Mouse (Mus musculus) right cerebral cortex, postnatal 25 days (tissue): ENCODE measurements around the gene Gm6763.
"Not testable (repeated sequence)": the region's sequence is repeated elsewhere in the genome, so short reads cannot be mapped to it uniquely, and the experiment has no call there.

Source experiments
- DNase-seq: peaks from one replicate; pipeline ENCODE4 v3.0.0; 2022

Gm6763 gene

DNA sequence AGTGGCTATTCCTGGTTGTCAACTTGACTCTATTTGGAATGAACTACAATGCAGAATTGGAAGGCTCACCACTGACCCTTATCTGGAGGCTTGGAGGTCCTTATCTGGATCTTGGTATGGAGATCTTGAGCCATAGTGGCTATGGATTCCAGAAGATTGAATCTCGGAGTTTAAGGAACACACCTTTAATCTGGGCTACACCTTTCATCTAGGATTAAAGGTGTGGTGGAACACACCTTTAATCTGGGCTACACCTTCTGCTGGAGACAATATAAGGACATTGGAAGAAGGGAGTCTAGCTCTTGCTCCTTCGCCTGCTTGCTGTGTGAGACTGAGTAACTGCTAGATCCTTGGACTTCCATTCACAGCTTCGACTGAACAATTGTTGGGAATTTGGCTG lies at the start of gene Gm6763:
Gm6763 (plus strand) TSS at position 301 of the 400 bp plus-strand sequence.
- not testable (repeated sequence) for DNase-seq

DNA sequence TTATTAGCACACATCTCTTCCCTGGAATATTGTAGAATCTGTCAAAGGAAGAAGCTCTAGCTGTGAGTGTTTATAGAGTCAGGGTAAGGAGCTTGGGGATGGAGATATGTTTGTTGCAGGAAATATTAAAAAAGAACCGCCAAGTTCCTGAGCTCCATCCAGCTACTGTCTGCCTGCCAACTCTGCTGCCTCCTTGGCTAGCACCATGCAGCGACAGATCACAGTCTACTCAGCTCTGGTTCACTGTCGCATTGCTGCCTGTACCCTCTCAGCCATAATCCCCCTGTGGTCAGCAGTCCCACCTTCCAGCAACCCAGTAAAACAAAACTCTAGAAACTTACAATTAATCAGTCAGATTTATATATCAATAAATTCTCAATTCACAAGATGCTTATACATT lies 41.3 kb upstream of the Gm6763 start:
- DNase-seq, result no peak

DNA sequence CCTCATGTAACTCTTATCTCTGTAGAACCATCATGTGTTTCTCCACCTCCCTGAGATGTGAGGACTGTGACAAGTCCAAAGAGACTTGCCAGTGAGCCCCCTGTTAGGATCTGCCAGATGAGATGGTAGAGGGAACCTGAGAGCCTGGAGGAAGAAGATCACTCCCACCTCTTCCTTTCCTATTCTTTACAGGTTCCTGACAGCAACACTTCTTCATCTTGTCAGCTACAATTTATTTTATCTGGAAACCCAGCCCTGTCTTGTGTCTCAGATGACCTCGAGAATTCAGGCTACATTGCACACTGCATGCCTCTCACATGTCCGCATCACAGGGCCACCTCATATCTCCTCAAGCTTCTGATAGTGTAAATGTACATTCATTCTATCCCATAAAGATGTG lies 33.0 kb upstream of the Gm6763 start:
- no peak for DNase-seq

DNA sequence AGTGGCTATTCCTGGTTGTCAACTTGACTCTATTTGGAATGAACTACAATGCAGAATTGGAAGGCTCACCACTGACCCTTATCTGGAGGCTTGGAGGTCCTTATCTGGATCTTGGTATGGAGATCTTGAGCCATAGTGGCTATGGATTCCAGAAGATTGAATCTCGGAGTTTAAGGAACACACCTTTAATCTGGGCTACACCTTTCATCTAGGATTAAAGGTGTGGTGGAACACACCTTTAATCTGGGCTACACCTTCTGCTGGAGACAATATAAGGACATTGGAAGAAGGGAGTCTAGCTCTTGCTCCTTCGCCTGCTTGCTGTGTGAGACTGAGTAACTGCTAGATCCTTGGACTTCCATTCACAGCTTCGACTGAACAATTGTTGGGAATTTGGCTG lies 8.6 kb upstream of the Gm6763 start, which contains the start of gene Gm21293:
Gm21293 (plus strand) TSS at position 301 of the 400 bp plus-strand sequence.
- DNase-seq, result not testable (repeated sequence)

DNA sequence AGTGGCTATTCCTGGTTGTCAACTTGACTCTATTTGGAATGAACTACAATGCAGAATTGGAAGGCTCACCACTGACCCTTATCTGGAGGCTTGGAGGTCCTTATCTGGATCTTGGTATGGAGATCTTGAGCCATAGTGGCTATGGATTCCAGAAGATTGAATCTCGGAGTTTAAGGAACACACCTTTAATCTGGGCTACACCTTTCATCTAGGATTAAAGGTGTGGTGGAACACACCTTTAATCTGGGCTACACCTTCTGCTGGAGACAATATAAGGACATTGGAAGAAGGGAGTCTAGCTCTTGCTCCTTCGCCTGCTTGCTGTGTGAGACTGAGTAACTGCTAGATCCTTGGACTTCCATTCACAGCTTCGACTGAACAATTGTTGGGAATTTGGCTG lies 8.4 kb downstream of the Gm6763 start, which contains the start of gene Gm8764:
Gm8764 (plus strand) TSS at position 301 of the 400 bp plus-strand sequence.
- not testable (repeated sequence) for DNase-seq

DNA sequence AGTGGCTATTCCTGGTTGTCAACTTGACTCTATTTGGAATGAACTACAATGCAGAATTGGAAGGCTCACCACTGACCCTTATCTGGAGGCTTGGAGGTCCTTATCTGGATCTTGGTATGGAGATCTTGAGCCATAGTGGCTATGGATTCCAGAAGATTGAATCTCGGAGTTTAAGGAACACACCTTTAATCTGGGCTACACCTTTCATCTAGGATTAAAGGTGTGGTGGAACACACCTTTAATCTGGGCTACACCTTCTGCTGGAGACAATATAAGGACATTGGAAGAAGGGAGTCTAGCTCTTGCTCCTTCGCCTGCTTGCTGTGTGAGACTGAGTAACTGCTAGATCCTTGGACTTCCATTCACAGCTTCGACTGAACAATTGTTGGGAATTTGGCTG lies 16.9 kb downstream of the Gm6763 start, which contains the start of gene Gm21304:
Gm21304 (plus strand) TSS at position 301 of the 400 bp plus-strand sequence.
- not testable (repeated sequence) for DNase-seq

DNA sequence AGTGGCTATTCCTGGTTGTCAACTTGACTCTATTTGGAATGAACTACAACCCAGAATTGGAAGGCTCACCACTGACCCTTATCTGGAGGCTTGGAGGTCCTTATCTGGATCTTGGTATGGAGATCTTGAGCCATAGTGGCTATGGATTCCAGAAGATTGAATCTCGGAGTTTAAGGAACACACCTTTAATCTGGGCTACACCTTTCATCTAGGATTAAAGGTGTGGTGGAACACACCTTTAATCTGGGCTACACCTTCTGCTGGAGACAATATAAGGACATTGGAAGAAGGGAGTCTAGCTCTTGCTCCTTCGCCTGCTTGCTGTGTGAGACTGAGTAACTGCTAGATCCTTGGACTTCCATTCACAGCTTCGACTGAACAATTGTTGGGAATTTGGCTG lies 25.4 kb downstream of the Gm6763 start, which contains the start of gene Gm21312:
Gm21312 (plus strand) TSS at position 301 of the 400 bp plus-strand sequence.
- not testable (repeated sequence) for DNase-seq

DNA sequence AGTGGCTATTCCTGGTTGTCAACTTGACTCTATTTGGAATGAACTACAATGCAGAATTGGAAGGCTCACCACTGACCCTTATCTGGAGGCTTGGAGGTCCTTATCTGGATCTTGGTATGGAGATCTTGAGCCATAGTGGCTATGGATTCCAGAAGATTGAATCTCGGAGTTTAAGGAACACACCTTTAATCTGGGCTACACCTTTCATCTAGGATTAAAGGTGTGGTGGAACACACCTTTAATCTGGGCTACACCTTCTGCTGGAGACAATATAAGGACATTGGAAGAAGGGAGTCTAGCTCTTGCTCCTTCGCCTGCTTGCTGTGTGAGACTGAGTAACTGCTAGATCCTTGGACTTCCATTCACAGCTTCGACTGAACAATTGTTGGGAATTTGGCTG lies 33.9 kb downstream of the Gm6763 start, which contains the start of gene Gm20765:
Gm20765 (plus strand) TSS at position 301 of the 400 bp plus-strand sequence.
- DNase-seq, result not testable (repeated sequence)

DNA sequence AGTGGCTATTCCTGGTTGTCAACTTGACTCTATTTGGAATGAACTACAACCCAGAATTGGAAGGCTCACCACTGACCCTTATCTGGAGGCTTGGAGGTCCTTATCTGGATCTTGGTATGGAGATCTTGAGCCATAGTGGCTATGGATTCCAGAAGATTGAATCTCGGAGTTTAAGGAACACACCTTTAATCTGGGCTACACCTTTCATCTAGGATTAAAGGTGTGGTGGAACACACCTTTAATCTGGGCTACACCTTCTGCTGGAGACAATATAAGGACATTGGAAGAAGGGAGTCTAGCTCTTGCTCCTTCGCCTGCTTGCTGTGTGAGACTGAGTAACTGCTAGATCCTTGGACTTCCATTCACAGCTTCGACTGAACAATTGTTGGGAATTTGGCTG lies 42.4 kb downstream of the Gm6763 start, which contains the start of gene Gm4340:
Gm4340 (plus strand) TSS at position 301 of the 400 bp plus-strand sequence.
- not testable (repeated sequence) for DNase-seq
